Mouse (Mus musculus) c-Kit-positive CD71-negative TER-119-negative erythroid progenitor cells, embryonic 14.5 days (primary cell): ENCODE measurements at regions not wholly inside any gene's neighbourhood (a gene's known extent, or its start where the extent isn't known, plus 50 kb on each side); places are given as distances from the start of the nearest gene placed in this dataset.

ENCODE experiments used
- DNase-seq: peaks from one replicate; pipeline ENCODE4 v3.0.0-alpha.2; 2013; ENCODE audit warnings: low read depth

DNA sequence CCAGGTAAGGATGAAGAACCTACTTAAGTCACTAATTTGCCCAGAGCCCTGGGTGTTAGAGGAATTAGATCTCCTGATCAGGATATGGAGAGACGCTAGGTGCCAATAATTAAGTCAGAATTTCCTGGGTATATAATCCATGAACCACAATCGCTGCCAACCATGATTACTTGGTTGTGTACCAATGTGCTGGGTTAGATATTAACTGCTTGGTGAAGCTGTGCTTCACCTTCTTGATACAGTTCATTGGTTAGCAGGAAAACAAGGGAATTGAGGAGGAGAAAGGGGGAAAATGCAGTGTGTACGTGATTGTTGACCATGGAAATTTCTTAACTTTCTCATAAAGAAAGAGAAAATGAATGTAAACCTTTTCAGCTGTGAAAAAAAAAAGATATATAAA, 961.7 kb upstream of the Slc39a10 start:
- no peak for DNase-seq

DNA sequence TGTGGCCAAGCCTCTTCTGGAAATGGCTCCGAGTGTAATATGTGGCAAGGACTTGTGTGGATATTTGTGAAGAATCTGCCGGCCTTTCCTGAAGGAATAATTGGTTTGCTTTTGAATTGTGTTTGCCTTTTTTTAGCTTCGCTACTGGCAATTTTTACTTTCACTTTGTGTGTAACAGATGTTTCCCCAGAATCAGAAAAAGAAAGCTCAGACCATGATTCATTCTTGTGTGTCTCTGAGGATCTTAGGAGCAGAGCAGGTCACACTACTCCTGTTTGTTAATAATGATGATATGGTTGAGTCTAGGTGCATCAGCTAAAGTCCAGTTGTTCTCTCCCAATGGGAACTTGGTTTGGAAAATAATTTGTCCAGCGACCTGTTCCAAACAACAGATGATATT, 961.3 kb upstream of the Slc39a10 start:
- DNase-seq = no peak

GRCm38 (mm10) chr1:47840811-47841210, 948.2 kb upstream of the Slc39a10 start:
- DNase-seq = no peak

GRCm38 (mm10) chr1:47834072-47834471, 941.4 kb upstream of the Slc39a10 start:
- DNase-seq = no peak

DNA sequence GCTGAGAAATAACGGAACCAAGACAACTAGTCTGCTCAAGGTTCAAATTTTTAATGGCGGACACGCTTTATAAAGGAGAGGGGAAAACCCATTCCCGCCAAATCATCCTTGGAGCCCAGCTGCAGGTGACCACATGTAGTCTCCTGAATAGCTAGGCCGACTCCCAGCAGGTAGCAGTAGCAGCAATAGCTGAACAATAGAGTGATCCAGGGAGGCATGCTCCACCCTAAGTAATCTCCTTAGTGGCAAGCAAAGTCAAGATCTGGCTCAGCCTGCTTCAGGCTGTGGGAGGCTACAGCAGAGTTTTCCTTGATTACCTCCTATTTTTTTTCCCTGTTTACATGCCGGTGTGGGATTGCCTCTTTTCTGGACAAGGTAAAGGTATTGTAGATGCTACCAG, 934.6 kb upstream of the Slc39a10 start:
- DNase-seq = no peak

DNA sequence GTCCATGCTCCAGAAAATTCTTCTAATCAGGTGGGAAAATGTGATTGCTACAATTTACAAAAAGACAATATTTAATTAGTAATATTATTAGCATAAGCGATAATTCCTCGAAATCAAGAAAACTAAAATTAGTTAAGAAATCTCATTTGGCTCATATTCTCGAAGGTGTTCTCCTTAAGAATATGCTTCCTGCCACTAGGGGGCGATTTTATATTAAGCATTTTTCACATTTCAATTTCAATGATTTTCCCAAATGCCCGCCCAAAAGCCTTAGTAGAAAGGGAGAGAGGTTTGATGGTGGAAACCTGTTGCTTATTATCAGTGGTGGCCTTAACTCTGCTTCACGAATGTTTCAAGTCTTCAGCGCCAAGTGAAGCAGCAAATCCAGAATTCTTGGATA, 916.9 kb upstream of the Slc39a10 start:
- DNase-seq = peak; percentile 3

GRCm38 (mm10) chr1:47794763-47795162, 902.1 kb upstream of the Slc39a10 start:
- DNase-seq = no peak
